Mouse (Mus musculus) cerebellum, adult 2 months (tissue): ENCODE results near the gene Fgfr2.

Experiments
- CTCF ChIP-seq: fragments of 200-500 bp; IDR thresholded peaks from 2 replicates; pipeline ENCODE4 v1.5.1; 2011; ENCODE audit warnings: low read depth, mild to moderate bottlenecking, control low read depth, low read length, moderate library complexity, borderline replicate concordance; ENCODE audit not compliant: insufficient read depth
- POLR2A ChIP-seq: fragments of 200-500 bp; IDR thresholded peaks from 2 replicates; pipeline ENCODE4 v1.6.1; 2011; ENCODE audit warnings: low read length, control low read depth, borderline replicate concordance; ENCODE audit not compliant: insufficient read depth

DNA sequence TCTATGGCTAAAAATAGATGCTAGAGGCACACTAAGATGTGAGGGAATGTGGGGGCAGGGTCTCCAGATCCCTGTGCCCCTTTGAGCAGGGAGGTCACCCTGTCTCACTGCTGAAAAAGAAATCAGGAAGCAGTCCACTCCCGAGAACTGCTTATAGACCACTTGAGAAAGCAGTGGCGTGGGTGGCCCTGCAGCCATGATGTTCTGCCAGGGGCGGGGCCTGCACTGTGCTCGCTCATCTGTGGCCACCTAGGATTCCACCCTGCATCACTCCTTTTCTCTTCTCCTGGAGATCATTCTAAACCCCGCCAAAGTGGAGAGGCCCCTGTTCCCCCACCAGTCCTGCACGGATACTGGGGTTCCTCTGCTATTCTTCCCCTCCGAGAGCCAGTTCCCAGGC is 733.7 kb downstream of the Fgfr2 start:
- TF ChIP-seq CTCF (no peak), POLR2A (no peak)
